Mouse (Mus musculus): ENCODE measurements around the gene Ddc. TPM values are rescaled to one million over a fixed set of nuclear protein-coding genes. Genes with fewer than 3 reads are reported as not detected.

The Ddc gene
- polyA plus RNA-seq, 1 experiment: not detected

- H3K4me3 ChIP-seq (ENCODE audit: insufficient read depth, low read depth, low read length): no peak overlapping the region
- H3K27ac ChIP-seq (ENCODE audit: insufficient read depth, low read depth, low read length): no peak overlapping the region
- no peak for TF ChIP-seq CTCF (IDR thresholded peaks at IDR 0.05; ENCODE audit: insufficient read depth, low read depth, low read length)
- TF ChIP-seq POLR2A (IDR thresholded peaks at IDR 0.05; ENCODE audit: insufficient read depth, low read depth, low read length): no peak
- no peaks in the 10 kb centered on the region for H3K4me1 ChIP-seq (ENCODE audit: control insufficient read depth, insufficient read depth, low read length)
These were observed 71.5 kb downstream of the Ddc start for GRCm38 (mm10) chr11:11826475-11826874.

DNA sequence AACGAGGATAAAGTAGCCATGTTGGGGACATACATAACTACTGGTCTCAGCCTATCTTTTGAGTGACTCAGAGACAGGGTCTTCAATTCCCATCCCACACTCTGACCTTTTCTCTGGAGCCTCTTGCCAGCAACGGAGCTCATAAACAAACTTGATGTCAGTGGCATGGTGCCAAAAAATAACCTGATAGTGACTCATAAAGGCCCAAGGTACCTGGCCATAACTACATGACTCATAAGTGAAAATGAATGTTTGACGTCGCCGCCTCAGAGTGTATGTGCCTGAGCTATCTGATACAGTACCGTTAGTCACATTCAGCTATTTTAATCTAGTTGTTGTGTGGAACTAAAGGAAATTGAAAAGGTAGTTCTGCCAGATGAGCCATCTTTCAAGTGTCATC is 72.3 kb downstream of the Ddc start:
- Histone ChIP-seq H3K4me1 (ENCODE audit: control insufficient read depth, insufficient read depth, low read length) (no peaks in the 10 kb centered on the region), H3K27ac (ENCODE audit: insufficient read depth, low read depth, low read length) (no peak overlapping the region)

GRCm38 (mm10) chr11:11824970-11825635 is 72.8 kb downstream of the Ddc start:
- no peaks in the 10 kb centered on the region for H3K4me1 ChIP-seq (ENCODE audit: control insufficient read depth, insufficient read depth, low read length)
- TF ChIP-seq CTCF (IDR thresholded peaks at IDR 0.05; ENCODE audit: insufficient read depth, low read depth, low read length) (no peak), POLR2A (IDR thresholded peaks at IDR 0.05; ENCODE audit: insufficient read depth, low read depth, low read length) (no peak)
- WGBS: 66% methylated on average over 3 of the region's 3 CpGs
- H3K4me3 ChIP-seq (ENCODE audit: insufficient read depth, low read depth, low read length): no peak overlapping the region
- H3K27ac ChIP-seq (ENCODE audit: insufficient read depth, low read depth, low read length): no peak overlapping the region

More for the DNA sequence above, 72.3 kb downstream of the Ddc start:
- 71% methylated on average over 6 of the region's 6 CpGs for WGBS
- no peak for TF ChIP-seq CTCF (IDR thresholded peaks at IDR 0.05; ENCODE audit: insufficient read depth, low read depth, low read length)
- TF ChIP-seq POLR2A (IDR thresholded peaks at IDR 0.05; ENCODE audit: insufficient read depth, low read depth, low read length): no peak
- no peak overlapping the region for H3K4me3 ChIP-seq (ENCODE audit: insufficient read depth, low read depth, low read length)

DNA sequence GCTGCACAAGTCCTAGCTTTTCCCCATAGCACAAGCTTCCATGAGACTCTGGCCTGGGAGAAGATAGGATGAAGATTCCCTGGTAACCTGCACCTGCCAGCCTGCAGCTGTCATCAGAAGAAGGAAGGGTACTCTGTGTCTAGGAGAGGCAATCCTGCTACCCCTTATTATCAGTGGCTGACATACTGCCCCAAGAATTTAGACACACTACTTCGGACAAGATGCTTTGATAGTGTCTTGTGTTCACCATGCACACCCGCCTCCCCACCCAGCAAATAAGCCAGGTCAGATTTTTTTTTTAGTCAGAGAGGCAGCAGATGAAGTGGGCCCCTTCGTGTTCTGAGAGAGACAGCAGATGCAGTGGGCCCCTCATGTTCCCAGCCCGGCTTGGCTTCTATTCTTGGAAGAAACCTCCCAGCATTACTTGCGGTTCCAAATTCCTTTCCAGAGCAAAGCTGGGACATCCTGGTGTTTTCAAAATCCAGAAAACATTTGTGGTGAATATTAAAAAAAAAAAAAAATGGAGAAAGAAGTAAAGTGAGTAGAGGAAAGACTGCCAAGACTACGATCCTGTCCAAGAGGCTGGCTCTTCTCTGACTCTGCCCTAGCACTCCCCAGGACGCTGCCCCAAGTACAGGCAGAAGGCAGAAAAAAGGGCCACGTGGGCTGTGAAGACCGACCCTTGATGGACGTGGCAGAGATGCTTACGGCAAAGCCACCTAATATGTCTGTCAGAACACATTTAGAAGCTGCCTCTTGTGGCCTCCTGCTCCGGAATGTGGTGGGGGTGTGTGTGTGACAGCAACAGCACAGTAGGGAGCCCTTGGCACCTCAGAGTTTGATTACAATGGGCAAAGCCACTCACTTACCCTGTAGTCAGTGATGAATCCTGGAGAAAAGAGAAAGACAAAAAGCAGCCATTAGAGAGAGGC is 73.7 kb downstream of the Ddc start:
- 67% methylated on average over 12 of the region's 12 CpGs for WGBS
- Histone ChIP-seq H3K4me3 (ENCODE audit: insufficient read depth, low read depth, low read length) (no peak overlapping the region), H3K27ac (ENCODE audit: insufficient read depth, low read depth, low read length) (no peak overlapping the region), H3K4me1 (ENCODE audit: control insufficient read depth, insufficient read depth, low read length) (no peaks in the 10 kb centered on the region)
- no peak for TF ChIP-seq POLR2A (IDR thresholded peaks at IDR 0.05; ENCODE audit: insufficient read depth, low read depth, low read length)
- TF ChIP-seq CTCF (IDR thresholded peaks at IDR 0.05; ENCODE audit: insufficient read depth, low read depth, low read length): no peak

- no peaks in the 10 kb centered on the region for H3K4me1 ChIP-seq (ENCODE audit: control insufficient read depth, insufficient read depth, low read length)
- H3K4me3 ChIP-seq (ENCODE audit: insufficient read depth, low read depth, low read length): no peak overlapping the region
- no peak overlapping the region for H3K27ac ChIP-seq (ENCODE audit: insufficient read depth, low read depth, low read length)
- 55% methylated on average over 20 of the region's 20 CpGs for WGBS
- no peak for TF ChIP-seq POLR2A (IDR thresholded peaks at IDR 0.05; ENCODE audit: insufficient read depth, low read depth, low read length)
- TF ChIP-seq CTCF (IDR thresholded peaks at IDR 0.05; ENCODE audit: insufficient read depth, low read depth, low read length): no peak
These were observed 75.5 kb downstream of the Ddc start for GRCm38 (mm10) chr11:11822181-11823095.

DNA sequence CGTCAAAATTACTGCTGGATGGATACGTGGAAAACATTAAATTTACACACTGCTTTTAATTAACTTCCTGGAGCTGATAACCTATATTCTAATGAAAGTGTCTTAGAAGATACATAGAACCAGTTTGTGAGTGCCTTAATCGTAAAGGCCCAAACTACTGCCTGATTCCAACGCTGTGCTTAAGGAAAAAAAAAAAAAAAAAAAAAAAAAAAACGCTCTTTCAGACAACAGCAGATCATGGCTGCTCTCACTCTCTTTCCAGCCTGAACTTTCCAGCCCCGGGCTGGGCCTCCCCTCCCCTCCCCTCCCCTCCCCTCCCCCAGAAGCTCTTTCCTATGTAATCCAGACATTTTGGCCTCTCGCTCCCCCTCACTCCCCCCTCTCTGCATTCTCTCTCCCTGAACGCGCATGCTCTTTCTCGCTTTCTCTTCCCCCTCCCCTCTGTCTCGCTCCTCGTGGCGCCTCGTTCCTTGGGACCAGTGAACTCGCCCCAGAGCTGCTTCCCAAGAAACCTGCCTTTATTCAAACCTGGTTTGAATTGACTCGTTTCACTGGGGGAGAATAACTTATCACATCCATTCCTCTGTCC is 76.5 kb downstream of the Ddc start:
- WGBS: 13% methylated on average over 15 of the region's 16 CpGs
- no peak for TF ChIP-seq CTCF (IDR thresholded peaks at IDR 0.05; ENCODE audit: insufficient read depth, low read depth, low read length)
- TF ChIP-seq POLR2A (IDR thresholded peaks at IDR 0.05; ENCODE audit: insufficient read depth, low read depth, low read length): no peak
- Histone ChIP-seq H3K4me3 (ENCODE audit: insufficient read depth, low read depth, low read length) (no peak overlapping the region), H3K4me1 (ENCODE audit: control insufficient read depth, insufficient read depth, low read length) (no peaks in the 10 kb centered on the region), H3K27ac (ENCODE audit: insufficient read depth, low read depth, low read length) (no peak overlapping the region)

GRCm38 (mm10) chr11:11820737-11821136 is 77.2 kb downstream of the Ddc start:
- WGBS: 65% methylated on average over 3 of the region's 3 CpGs
- Histone ChIP-seq H3K4me3 (ENCODE audit: insufficient read depth, low read depth, low read length) (no peak overlapping the region), H3K27ac (ENCODE audit: insufficient read depth, low read depth, low read length) (no peak overlapping the region), H3K4me1 (ENCODE audit: control insufficient read depth, insufficient read depth, low read length) (no peaks in the 10 kb centered on the region)
- TF ChIP-seq POLR2A (IDR thresholded peaks at IDR 0.05; ENCODE audit: insufficient read depth, low read depth, low read length): no peak
- TF ChIP-seq CTCF (IDR thresholded peaks at IDR 0.05; ENCODE audit: insufficient read depth, low read depth, low read length): no peak

- Histone ChIP-seq H3K27ac (ENCODE audit: insufficient read depth, low read depth, low read length) (no peak overlapping the region), H3K4me1 (ENCODE audit: control insufficient read depth, insufficient read depth, low read length) (no peaks in the 10 kb centered on the region), H3K4me3 (ENCODE audit: insufficient read depth, low read depth, low read length) (no peak overlapping the region)
- TF ChIP-seq POLR2A (IDR thresholded peaks at IDR 0.05; ENCODE audit: insufficient read depth, low read depth, low read length): no peak
- TF ChIP-seq CTCF (IDR thresholded peaks at IDR 0.05; ENCODE audit: insufficient read depth, low read depth, low read length): no peak
- 3% methylated on average over 2 of the region's 2 CpGs for WGBS
These were observed 77.7 kb downstream of the Ddc start for GRCm38 (mm10) chr11:11820251-11820650.
